Mouse (Mus musculus): ENCODE data around the gene Kcnk13.

DNA sequence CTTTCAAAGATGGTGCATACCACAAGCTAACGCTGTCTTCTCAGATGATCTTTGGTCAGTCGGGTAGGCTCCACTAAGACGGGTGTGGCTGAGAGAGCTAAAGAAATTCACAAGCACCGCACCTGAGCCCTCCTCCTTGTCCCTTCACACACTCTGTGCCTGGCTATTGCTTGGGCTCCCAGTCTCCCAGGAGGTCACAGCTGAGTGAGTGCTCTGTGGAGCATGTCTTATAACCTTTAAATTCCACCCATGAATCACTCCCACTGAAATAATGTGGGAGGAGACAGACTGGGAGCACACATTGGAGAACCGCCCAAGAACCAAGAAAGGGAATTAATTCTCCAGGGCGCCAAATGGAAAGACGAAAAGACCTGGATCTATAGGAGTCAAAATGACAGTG lies 23.6 kb upstream of the Kcnk13 start:
- TF ChIP-seq CTCF (IDR thresholded peaks at IDR 0.05; ENCODE audit: low read depth) = no peak
- no peak for TF ChIP-seq EP300 (optimal IDR thresholded peaks at IDR 0.05)
